Mouse (Mus musculus) MEL (cell line): ENCODE measurements around the gene Gm11011. TPM values are rescaled to one million over a fixed set of nuclear protein-coding genes. Genes with fewer than 3 reads are reported as not detected.

Experiments used
- DNase-seq: peaks from one replicate; pipeline ENCODE4 v3.0.0; 2011; ENCODE audit warnings: low read depth, low spot score
- H3K27ac ChIP-seq: 2 replicates; pipeline ENCODE4 v1.5.1; 2012; ENCODE audit warnings: low read depth, mild to moderate bottlenecking, control low read depth, low read length, moderate library complexity; ENCODE audit not compliant: control insufficient read depth
- H3K27me3 ChIP-seq, 2 experiments: fragments of 150-350 bp in 1 of 2; sonication (generic) in 1 of 2; 2 replicates each; pipeline ENCODE4 v1.6.1; 2012; ENCODE audit warnings: low read length in 2 of 2, mild to moderate bottlenecking in 2 of 2, improper control_type of control experiment in 1 of 2, moderate library complexity in 1 of 2; ENCODE audit not compliant: insufficient read depth in 2 of 2, control insufficient read depth in 1 of 2
- H3K36me3 ChIP-seq, 2 experiments: 2 replicates each; pipeline ENCODE4 v1.6.1; 2012 to 2014; ENCODE audit warnings: low read length in 2 of 2, improper control_type of control experiment in 1 of 2, inconsistent platforms in 1 of 2, mild to moderate bottlenecking in 1 of 2; ENCODE audit not compliant: insufficient read depth in 2 of 2, control insufficient read depth in 1 of 2
- H3K4me1 ChIP-seq, 2 experiments: fragments of 150-350 bp in 1 of 2; sonication (generic) in 1 of 2; 2 replicates each; pipeline ENCODE4 v1.6.1; 2012; ENCODE audit warnings: low read length in 2 of 2, improper control_type of control experiment in 1 of 2, mild to moderate bottlenecking in 1 of 2; ENCODE audit not compliant: insufficient read depth in 2 of 2, control insufficient read depth in 1 of 2
- H3K4me3 ChIP-seq, 2 experiments: fragments of 150-350 bp in 1 of 2; sonication (generic) in 1 of 2; 2 replicates each; pipeline ENCODE4 v1.5.1; 2012; ENCODE audit warnings: low read depth in 2 of 2, low read length in 2 of 2, mild to moderate bottlenecking in 2 of 2, moderate library complexity in 2 of 2, control low read depth in 1 of 2, improper control_type of control experiment in 1 of 2; ENCODE audit not compliant: control insufficient read depth in 1 of 2, insufficient read depth in 1 of 2
- H3K79me2 ChIP-seq: 2 replicates; pipeline ENCODE4 v1.6.1; 2012; ENCODE audit warnings: mild to moderate bottlenecking, low read length, moderate library complexity; ENCODE audit not compliant: control insufficient read depth, poor library complexity, insufficient read depth
- H3K9ac ChIP-seq: 2 replicates; pipeline ENCODE4 v1.6.1; 2012; ENCODE audit warnings: low read depth, mild to moderate bottlenecking, control low read depth, low read length, moderate library complexity; ENCODE audit not compliant: control insufficient read depth, poor library complexity, severe bottlenecking
- H3K9me3 ChIP-seq: fragments of 150-350 bp; sonication (generic); replicated peaks from 2 replicates; pipeline ENCODE4 v1.6.1; 2012; ENCODE audit warnings: mild to moderate bottlenecking, low read length, improper control_type of control experiment, moderate library complexity; ENCODE audit not compliant: insufficient read depth
- CHD1 ChIP-seq: IDR thresholded peaks from 2 replicates; pipeline ENCODE4 v1.6.1; 2012; ENCODE audit warnings: low read depth, mild to moderate bottlenecking, inconsistent platforms, low read length, improper control_type of control experiment
- E2F4 ChIP-seq: IDR thresholded peaks from 2 replicates; pipeline ENCODE4 v1.6.1; 2011; ENCODE audit warnings: low read depth, low read length, improper control_type of control experiment, borderline replicate concordance
- EP300 ChIP-seq, 2 experiments: IDR thresholded peaks; 2 replicates each; pipeline ENCODE4 v1.6.1; 2011; ENCODE audit warnings: improper control_type of control experiment in 2 of 2, low read length in 2 of 2, low read depth in 1 of 2, mild to moderate bottlenecking in 1 of 2
- ETS1 ChIP-seq: IDR thresholded peaks from 2 replicates; pipeline ENCODE4 v1.6.1; 2012; ENCODE audit warnings: low read depth, mild to moderate bottlenecking, inconsistent platforms, low read length, improper control_type of control experiment, moderate library complexity
- GATA1 ChIP-seq: IDR thresholded peaks from 2 replicates; pipeline ENCODE4 v1.6.1; 2011; ENCODE audit warnings: low read depth, low read length, improper control_type of control experiment
- JUND ChIP-seq: IDR thresholded peaks from 2 replicates; pipeline ENCODE4 v1.6.1; 2011; ENCODE audit warnings: low read depth, mild to moderate bottlenecking, improper control_type of control experiment, low read length
- KAT2A ChIP-seq: conservative IDR thresholded peaks from 2 replicates; pipeline ENCODE4 v1.6.1; 2012; ENCODE audit warnings: low read depth, low read length, improper control_type of control experiment, inconsistent platforms
- MAFK ChIP-seq: IDR thresholded peaks from 2 replicates; pipeline ENCODE4 v1.6.1; 2011; ENCODE audit warnings: low read depth, mild to moderate bottlenecking, low read length, improper control_type of control experiment, borderline replicate concordance
- MAX ChIP-seq: IDR thresholded peaks from 2 replicates; pipeline ENCODE4 v1.6.1; 2011; ENCODE audit warnings: low read length, improper control_type of control experiment
- MAZ ChIP-seq: IDR thresholded peaks from 2 replicates; pipeline ENCODE4 v1.6.1; 2012; ENCODE audit warnings: low read depth, mild to moderate bottlenecking, inconsistent platforms, low read length, improper control_type of control experiment
- MXI1 ChIP-seq: IDR thresholded peaks from 2 replicates; pipeline ENCODE4 v1.6.1; 2011; ENCODE audit warnings: mild to moderate bottlenecking, low read depth, low read length, improper control_type of control experiment
- NRF1 ChIP-seq: IDR thresholded peaks from 2 replicates; pipeline ENCODE4 v1.6.1; 2014; ENCODE audit warnings: low read depth, mild to moderate bottlenecking, inconsistent platforms, low read length, improper control_type of control experiment, moderate library complexity; ENCODE audit not compliant: poor library complexity, insufficient read depth, severe bottlenecking
- POLR2A ChIP-seq, 2 experiments: IDR thresholded peaks; 2 replicates each; pipeline ENCODE4 v1.6.1; 2011 to 2012; ENCODE audit warnings: low read length in 2 of 2, mild to moderate bottlenecking in 2 of 2, control low read depth in 1 of 2, improper control_type of control experiment in 1 of 2, low read depth in 1 of 2, moderate library complexity in 1 of 2; ENCODE audit not compliant: control insufficient read depth in 1 of 2, insufficient read depth in 1 of 2, poor library complexity in 1 of 2
- POLR2AphosphoS5 ChIP-seq: IDR thresholded peaks from 2 replicates; pipeline ENCODE4 v1.6.1; 2012; ENCODE audit warnings: low read depth, borderline replicate concordance, mild to moderate bottlenecking, inconsistent platforms, low read length, moderate library complexity, mixed read lengths
- SMC3 ChIP-seq: IDR thresholded peaks from 2 replicates; pipeline ENCODE4 v1.6.1; 2011; ENCODE audit warnings: low read depth, low read length, improper control_type of control experiment
- USF2 ChIP-seq, 2 experiments: IDR thresholded peaks; 2 replicates each; pipeline ENCODE4 v1.6.1; 2011 to 2012; ENCODE audit warnings: improper control_type of control experiment in 2 of 2, low read length in 2 of 2, borderline replicate concordance in 1 of 2, inconsistent platforms in 1 of 2, low read depth in 1 of 2, mild to moderate bottlenecking in 1 of 2; ENCODE audit not compliant: insufficient read depth in 1 of 2
- ZKSCAN1 ChIP-seq: IDR thresholded peaks from 2 replicates; pipeline ENCODE4 v1.6.1; 2012; ENCODE audit warnings: low read depth, mild to moderate bottlenecking, inconsistent platforms, low read length, improper control_type of control experiment, moderate library complexity
- ZMIZ1 ChIP-seq: IDR thresholded peaks from 2 replicates; pipeline ENCODE4 v1.6.1; 2012; ENCODE audit warnings: low read depth, mild to moderate bottlenecking, inconsistent platforms, low read length, improper control_type of control experiment, moderate library complexity
- ZNF384 ChIP-seq: IDR thresholded peaks from 2 replicates; pipeline ENCODE4 v1.6.1; 2012; ENCODE audit warnings: low read depth, mild to moderate bottlenecking, inconsistent platforms, low read length, improper control_type of control experiment
- polyA plus RNA-seq, 2 experiments: library from polyadenylated mRNA; stranded (reverse) in 1 of 2; unstranded in 1 of 2; fragments of >175 nt in 1 of 2; fragments of >200 nt in 1 of 2; gene quantifications; 2 replicates each; pipeline versions ENCODE4 v1.2.1 to v1.2.4; 2012; ENCODE audit warnings: low replicate concordance in 2 of 2, low read depth in 1 of 2; ENCODE audit not compliant: insufficient read length in 2 of 2, insufficient read depth in 1 of 2, missing spikeins in 1 of 2
- total RNA-seq: library from RNA; depleted of rRNA; stranded (reverse); fragments of 300-350 nt; gene quantifications from 2 replicates; pipeline ENCODE4 v1.2.3, GENCODE M21; 2012

The Gm11011 gene
- total and polyA plus RNA-seq, 3 experiments = not detected

DNA sequence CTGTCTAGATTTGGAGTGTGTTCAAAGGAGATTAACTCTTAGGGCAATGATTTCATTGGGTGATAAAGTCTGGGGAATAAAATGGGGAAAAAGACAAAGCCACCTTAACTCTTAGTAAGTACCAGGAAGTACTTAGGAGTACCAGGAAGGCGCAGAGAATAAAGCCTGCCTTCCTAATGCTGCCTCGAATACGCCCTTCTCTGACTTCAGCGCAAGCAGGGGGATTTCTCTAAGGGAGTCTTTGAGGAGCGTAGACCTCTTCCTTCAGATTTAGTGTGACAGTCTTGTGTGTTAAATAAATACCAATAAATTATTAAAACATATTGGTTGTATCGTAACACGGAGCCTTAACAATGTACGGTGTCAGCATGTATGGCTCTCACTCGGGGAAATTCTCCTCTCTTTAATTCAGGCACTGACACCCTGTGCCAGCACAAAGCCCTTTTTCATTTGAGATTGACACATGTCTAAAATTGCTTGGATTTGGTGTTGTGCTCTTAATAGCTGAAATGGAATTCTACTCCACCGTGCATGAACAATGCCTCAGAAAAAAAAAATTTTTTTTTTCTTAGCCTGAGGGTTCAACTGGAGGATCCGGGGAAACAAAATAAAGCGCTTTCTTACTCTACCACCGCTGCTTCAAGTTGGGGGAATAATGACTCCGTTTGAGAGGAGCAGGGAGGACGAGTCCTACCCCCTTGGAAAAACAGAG, 2.6 kb downstream of the Gm11011 start:
- Histone ChIP-seq H3K27me3 (no peaks in the 10 kb centered on the region), H3K79me2 (no peaks in the 10 kb centered on the region), H3K27ac (no peak overlapping the region), H3K9me3 (no peaks in the 10 kb centered on the region), H3K9ac (no peak overlapping the region), H3K4me3 (no peak overlapping the region), H3K4me1 (no peaks in the 10 kb centered on the region), H3K36me3 (no peaks in the 10 kb centered on the region)
- DNase-seq = no peak
- no peak for TF ChIP-seq ZKSCAN1
- TF ChIP-seq JUND = no peak
- no peak for TF ChIP-seq MXI1
- TF ChIP-seq ETS1 = no peak
- TF ChIP-seq GATA1 = no peak
- no peak for TF ChIP-seq USF2 (IDR thresholded peaks at IDR 0.05; ENCODE audit: borderline replicate concordance in 1 of 2, insufficient read depth in 1 of 2, low read depth in 1 of 2, low read length in 2 of 2)
- TF ChIP-seq NRF1 = no peak
- no peak for TF ChIP-seq ZNF384
- no peak for TF ChIP-seq MAFK
- no peak for TF ChIP-seq SMC3
- no peak for TF ChIP-seq E2F4
- no peak for TF ChIP-seq MAX
- no peak for TF ChIP-seq KAT2A
- no peak for TF ChIP-seq EP300 (IDR thresholded peaks at IDR 0.05; ENCODE audit: low read depth in 1 of 2, low read length in 2 of 2)
- no peak for TF ChIP-seq POLR2A (IDR thresholded peaks at IDR 0.05; ENCODE audit: control insufficient read depth in 1 of 2, insufficient read depth in 1 of 2, low read depth in 1 of 2, low read length in 2 of 2, poor library complexity in 1 of 2)
- no peak for TF ChIP-seq ZMIZ1
- TF ChIP-seq MAZ = no peak
- no peak for TF ChIP-seq CHD1
- TF ChIP-seq, all 39 proteins: peak for 0

- Histone ChIP-seq H3K27ac (no peak overlapping the region), H3K79me2 (no peaks in the 10 kb centered on the region), H3K9ac (no peak overlapping the region), H3K27me3 (no peaks in the 10 kb centered on the region), H3K36me3 (no peaks in the 10 kb centered on the region), H3K4me1 (no peaks in the 10 kb centered on the region), H3K4me3 (no peak overlapping the region), H3K9me3 (no peaks in the 10 kb centered on the region)
- TF ChIP-seq KAT2A (no peak), POLR2AphosphoS5 (no peak), GATA1 (no peak)
- no peak for DNase-seq
Measured at GRCm38 (mm10) chr2:169583476-169583875, 4.1 kb downstream of the Gm11011 start.
